Mouse (Mus musculus) R1 (cell line): ENCODE data around the gene Uba52.
A peak's percentile ranks its signal among the peaks of the same experiment; 100 is the strongest.

Experiments used
- DNase-seq: peaks from one replicate; pipeline ENCODE4 v3.0.0-alpha.2; 2018; ENCODE audit warnings: low read depth, low spot score

The Uba52 gene

DNA sequence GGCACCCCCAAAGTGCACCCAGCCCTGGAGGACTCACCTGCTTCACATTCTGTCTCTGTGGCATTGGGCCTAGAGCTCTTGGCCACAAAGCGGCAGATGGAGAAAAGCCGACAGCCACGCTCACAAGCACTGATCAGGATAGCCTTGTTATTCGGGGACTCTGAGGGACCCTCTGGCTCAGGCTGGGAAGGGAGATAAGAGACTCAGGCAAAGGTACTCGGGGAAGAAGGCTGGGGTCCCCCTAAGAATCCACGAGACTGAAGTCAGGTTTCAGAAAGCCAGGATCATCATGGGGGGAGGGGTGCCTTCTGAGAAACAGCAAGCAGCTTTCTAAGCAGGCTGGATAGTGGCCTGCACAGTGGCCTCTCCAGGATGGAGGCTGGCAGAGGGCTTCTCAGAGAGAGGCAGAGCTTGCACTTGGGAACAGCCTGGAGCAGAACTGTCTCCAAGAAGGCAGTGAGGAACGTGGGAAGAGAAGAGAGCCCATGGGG lies 24.4 kb downstream of the Uba52 start:
- DNase-seq = no peak

- no peak for DNase-seq
These were observed 27.7 kb downstream of the Uba52 start for GRCm38 (mm10) chr8:70482943-70483342.

GRCm38 (mm10) chr8:70481908-70482307 lies 28.7 kb downstream of the Uba52 start:
- no peak for DNase-seq

- peak; percentile 97 for DNase-seq
These were observed 33.2 kb downstream of the Uba52 start for GRCm38 (mm10) chr8:70477269-70477982.

- peak; percentile 98 for DNase-seq
These were observed 34.0 kb downstream of the Uba52 start, which contains the start of gene Klhl26 for GRCm38 (mm10) chr8:70476333-70477268. Klhl26 (minus strand) TSS chr8:70476968.

GRCm38 (mm10) chr8:70471856-70472255 lies 38.7 kb downstream of the Uba52 start:
- DNase-seq = no peak

DNA sequence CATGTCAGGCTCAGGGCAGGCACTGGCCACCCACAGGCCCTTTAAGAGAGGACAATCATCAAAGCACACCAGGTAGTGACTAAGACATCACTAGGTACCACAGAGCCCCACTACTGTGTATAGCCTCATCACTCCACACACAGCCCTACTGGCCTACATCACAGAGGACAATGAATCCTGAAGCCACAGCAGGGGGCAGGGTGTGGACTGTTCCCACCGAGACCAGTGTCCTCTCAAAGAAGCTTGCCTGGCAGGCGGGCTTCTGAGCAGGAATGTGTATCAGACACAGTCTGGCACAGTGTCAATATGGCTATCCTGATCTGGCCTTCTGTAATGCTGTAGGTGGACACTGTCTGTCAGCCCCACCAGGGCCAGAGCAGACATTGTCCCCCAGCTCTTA lies 40.7 kb downstream of the Uba52 start:
- no peak for DNase-seq

DNA sequence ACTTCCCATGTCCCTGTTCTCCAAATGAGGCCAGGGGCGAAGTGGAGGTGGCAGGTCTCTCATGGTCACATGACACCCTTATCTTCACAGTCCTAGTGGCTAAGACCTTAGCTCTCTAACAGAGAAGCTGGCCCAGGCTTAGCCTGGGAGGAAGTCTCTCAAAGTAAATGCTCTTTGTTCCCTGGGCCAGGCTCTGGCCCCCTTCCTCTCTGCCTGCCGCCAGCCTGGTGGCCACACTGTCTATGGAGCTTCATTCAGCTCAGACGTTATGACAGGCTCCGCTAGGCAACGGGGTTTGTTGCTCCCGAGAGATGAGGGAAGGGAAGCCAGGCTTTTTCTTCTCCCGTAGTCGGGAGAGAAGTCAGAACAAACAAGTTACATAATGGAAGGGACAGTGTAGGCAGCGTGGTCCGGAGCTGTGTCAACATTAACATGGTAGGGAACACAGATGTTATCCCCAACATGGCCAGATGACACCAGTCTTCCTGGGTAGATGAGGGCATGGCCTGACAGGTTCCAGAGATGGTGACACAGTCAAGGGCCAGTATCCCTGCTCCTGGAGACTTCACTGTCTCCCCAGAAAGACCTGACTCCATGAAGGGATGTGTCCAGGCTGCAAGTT lies 41.2 kb downstream of the Uba52 start:
- DNase-seq = no peak

GRCm38 (mm10) chr8:70468733-70469132 lies 41.9 kb downstream of the Uba52 start:
- DNase-seq = no peak

DNA sequence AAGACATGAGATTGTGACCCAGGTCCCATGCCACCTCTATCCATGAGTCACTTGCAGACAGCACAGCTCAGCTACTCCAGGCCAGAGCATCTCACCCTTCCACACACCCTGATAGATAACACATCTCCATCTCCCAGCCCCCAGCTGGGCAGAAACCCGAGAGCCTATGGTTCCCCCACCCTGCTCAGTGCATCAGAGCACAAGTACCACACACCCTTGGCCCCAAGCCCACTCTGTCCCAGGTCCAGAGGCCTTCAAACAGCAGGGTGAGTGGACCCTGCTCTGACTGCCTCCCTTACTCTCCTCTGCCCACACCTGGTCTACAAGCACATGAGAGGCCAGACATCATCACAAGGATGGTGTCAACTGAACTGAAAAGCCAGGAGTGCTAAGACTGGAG lies 42.7 kb downstream of the Uba52 start:
- no peak for DNase-seq

- no peak for DNase-seq
These were observed 43.3 kb downstream of the Uba52 start for GRCm38 (mm10) chr8:70467229-70467725.

DNA sequence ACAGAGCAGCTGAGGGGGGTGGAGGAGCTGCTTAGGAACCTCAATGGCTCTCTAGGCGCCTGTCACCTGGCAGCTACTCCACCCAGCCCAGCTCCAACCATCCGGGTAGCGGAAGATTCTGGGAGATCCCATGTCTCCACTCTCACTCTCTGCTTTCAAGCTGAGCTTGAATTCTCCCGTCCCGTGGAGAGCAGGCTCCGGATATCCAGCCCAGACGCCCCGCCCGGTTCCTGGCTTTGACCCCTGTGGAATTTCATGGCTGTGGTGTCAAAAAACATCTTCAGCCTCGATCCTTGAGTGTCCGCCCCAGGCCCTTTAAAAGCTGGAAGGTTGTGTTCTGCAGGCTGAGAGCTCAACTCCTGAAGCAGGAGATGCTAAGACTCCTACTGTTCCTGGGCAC lies 43.8 kb downstream of the Uba52 start:
- peak; percentile 54 for DNase-seq

- DNase-seq = no peak
These were observed 44.3 kb downstream of the Uba52 start for GRCm38 (mm10) chr8:70466305-70466704.

DNA sequence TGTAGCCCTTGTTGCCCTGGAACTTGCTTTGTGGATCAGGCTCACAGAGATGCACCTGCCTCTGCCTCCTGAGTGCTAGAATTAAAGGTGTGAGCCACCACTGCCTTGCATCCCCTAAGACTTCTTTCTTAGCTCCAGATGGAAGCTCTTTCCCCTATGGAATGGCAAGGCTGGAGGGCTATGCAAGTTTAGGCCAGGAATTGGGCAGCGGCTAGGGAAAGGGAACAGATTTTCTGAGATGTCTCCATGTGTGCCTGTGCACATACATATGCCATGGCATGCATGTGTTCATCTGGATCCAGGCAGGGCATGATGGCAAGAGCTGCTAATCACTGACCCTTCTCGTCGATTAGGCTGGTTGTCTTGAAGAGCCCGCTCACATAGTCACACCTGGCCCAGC lies 44.9 kb downstream of the Uba52 start:
- no peak for DNase-seq

DNA sequence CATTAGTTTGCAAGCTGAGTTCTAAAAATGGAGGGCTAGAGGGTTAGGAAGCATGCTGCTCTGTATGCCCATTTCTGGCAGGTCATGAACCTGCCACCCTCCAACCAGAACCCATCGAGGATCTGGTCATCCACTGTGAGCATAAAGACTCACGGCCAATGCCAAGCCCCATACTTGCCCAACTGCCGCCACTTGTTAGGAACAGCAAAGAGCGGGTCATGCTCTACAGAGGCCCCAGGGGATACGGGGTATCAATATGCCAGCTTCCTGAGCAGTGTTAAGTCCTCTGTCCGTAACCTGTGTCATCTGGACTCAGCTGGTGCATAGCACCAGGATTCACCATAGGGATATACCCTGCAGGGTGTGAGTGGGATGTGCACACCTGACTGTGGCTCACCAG lies 46.4 kb downstream of the Uba52 start:
- no peak for DNase-seq

GRCm38 (mm10) chr8:70463306-70463705 lies 47.3 kb downstream of the Uba52 start:
- DNase-seq = no peak

DNA sequence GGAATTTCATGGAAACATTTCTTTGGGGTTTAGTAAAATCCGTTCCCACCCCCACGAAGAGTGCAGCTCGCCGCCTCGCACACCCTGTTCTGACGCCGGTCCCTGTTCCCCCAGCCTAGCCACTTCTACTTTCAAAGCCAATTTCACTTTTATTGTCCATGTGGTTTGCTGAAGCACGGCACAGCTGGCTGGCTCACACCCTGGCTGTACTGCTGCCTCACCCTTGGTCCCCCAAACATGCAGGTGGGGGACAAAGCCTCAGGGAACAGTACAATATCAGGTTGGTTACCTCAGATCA lies 48.1 kb downstream of the Uba52 start:
- DNase-seq = no peak

DNA sequence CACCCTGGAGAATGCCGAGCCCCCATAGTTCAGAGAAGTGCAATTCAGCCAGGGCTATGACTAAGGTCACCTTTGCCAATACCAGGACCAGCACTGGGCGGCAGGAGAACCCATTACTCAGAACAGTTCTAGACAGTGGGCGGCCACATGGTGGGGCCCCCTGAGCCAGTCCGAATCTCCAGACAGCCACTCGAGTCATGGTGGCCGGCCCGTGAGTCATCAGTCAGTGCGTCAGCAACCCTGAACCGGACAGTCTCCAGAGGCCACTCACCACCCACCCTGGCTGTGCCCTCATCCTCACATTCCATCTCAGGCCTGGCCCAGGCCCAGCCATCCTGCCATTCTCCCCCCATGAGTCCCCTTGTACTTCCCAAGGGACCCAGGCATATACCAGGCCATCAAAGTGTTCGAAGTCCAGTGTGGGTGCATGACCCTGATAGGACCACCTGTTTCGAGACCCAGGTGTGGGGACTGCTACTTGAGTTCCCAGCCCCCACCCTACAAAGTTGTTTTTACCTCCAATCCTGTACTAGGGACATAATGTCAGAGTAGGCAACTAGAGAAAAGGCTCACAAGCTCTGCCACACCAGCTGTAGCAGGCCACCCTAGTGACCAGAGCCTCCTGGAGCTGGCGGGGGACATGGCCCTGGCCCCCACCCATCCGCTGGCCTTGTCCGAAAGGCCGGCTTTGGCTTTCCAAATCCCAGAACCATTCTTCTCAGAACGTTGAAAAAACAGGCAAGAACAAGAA lies 48.7 kb downstream of the Uba52 start:
- no peak for DNase-seq

- no peak for DNase-seq
These were observed 50.0 kb downstream of the Uba52 start for GRCm38 (mm10) chr8:70460606-70461005.

- DNase-seq = no peak
These were observed 50.4 kb downstream of the Uba52 start for GRCm38 (mm10) chr8:70460199-70460598.

- peak; percentile 65 for DNase-seq
These were observed 51.0 kb downstream of the Uba52 start for GRCm38 (mm10) chr8:70459636-70460035.
